Mouse (Mus musculus): ENCODE results near the gene Gm20388.

GRCm38 (mm10) chr8:120687786-120688185 is 777.1 kb downstream of the Gm20388 start:
- TF ChIP-seq MAFK (IDR thresholded peaks at IDR 0.05; ENCODE audit: insufficient read depth, low read depth, low read length) (no peak), HCFC1 (IDR thresholded peaks at IDR 0.05; ENCODE audit: borderline replicate concordance, insufficient read depth, low read length) (no peak), ZC3H11A (IDR thresholded peaks at IDR 0.05; ENCODE audit: borderline replicate concordance, low read depth, low read length) (no peak)
